Mouse (Mus musculus): ENCODE data around the gene Egfl8. TPM values are rescaled to one million over a fixed set of nuclear protein-coding genes. Genes with fewer than 3 reads are reported as not detected.

Egfl8 gene
- polyA plus RNA-seq, 1 experiment from 2014 or later = 4.4 TPM

DNA sequence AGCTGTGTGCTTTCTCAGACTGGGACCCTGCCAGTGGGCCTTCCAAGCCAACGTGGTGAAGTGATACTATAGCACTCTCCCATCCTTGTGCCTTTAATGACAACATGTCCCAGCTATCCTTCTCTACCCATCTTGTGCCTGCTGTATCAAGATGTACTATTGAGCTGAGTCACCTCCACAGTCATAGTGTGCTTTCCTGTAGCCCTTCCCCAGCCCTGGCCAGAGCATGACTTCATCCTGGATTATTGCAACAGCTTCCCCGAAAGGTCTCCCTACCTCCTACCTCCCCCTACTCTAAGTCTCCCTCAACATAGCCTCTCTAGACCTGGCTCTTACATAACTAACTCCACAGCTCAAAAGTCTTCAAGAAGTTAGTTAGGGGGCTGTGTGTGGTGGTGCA, 19.9 kb upstream of the Egfl8 start:
- Histone ChIP-seq H3K36me3 (ENCODE audit: control insufficient read depth, insufficient read depth, low read length) (no peaks in the 10 kb centered on the region), H3K4me1 (replicated peaks; ENCODE audit: control insufficient read depth, insufficient read depth) (peaks cover 6% of the 10 kb centered on the region), H3K27ac (replicated peaks) (no peak overlapping the region), H3K4me3 (ENCODE audit: low read depth, low read length) (no peak overlapping the region), H3K9me3 (ENCODE audit: control insufficient read depth, low read length) (no peaks in the 10 kb centered on the region), H3K27me3 (ENCODE audit: control insufficient read depth, insufficient read depth, low read length) (no peaks in the 10 kb centered on the region), H3K9ac (ENCODE audit: low read length) (no peak overlapping the region), H3K4me2 (replicated peaks; ENCODE audit: low read depth) (no peak overlapping the region)
- ATAC-seq (ENCODE audit: low FRiP score, low TSS enrichment) (no peak), DNase-seq (ENCODE audit: low spot score) (no peak)
- WGBS = 56% methylated on average over 2 of the region's 2 CpGs
- no peak for TF ChIP-seq CTCF (IDR thresholded peaks at IDR 0.05; ENCODE audit: low read depth)
- no peak for TF ChIP-seq EP300 (optimal IDR thresholded peaks at IDR 0.05)

- peak overlapping the region; percentile 55 for H3K9ac ChIP-seq (ENCODE audit: low read length)
- ATAC-seq (ENCODE audit: low FRiP score, low TSS enrichment) = peak; percentile 78
- TF ChIP-seq EP300 (optimal IDR thresholded peaks at IDR 0.05) (no peak), CTCF (IDR thresholded peaks at IDR 0.05; ENCODE audit: low read depth) (0 out of 2 replicates have a peak, but pooled peaks have one; percentile 16)
- H3K4me1 ChIP-seq (replicated peaks; ENCODE audit: control insufficient read depth, insufficient read depth) = peaks cover 19% of the 10 kb centered on the region
- peak; percentile 66 for DNase-seq (ENCODE audit: low spot score)
- 0 out of 2 replicates have a peak, but pooled peaks cover 2% of the 10 kb centered on the region for H3K27me3 ChIP-seq (ENCODE audit: control insufficient read depth, insufficient read depth, low read length)
- H3K4me3 ChIP-seq (ENCODE audit: low read depth, low read length) = peak overlapping the region; percentile 41
- peak overlapping the region; percentile 63 for H3K27ac ChIP-seq (replicated peaks)
- no peaks in the 10 kb centered on the region for H3K9me3 ChIP-seq (ENCODE audit: control insufficient read depth, low read length)
- peak overlapping the region; percentile 69 for H3K4me2 ChIP-seq (replicated peaks; ENCODE audit: low read depth)
- no peaks in the 10 kb centered on the region for H3K36me3 ChIP-seq (ENCODE audit: control insufficient read depth, insufficient read depth, low read length)
- 2% methylated on average over 25 of the region's 26 CpGs for WGBS
Measured at GRCm38 (mm10) chr17:34632261-34632691, 16.5 kb upstream of the Egfl8 start.

- Histone ChIP-seq H3K4me2 (replicated peaks; ENCODE audit: low read depth) (peak overlapping the region; percentile 69), H3K27ac (replicated peaks) (peak overlapping the region; percentile 63), H3K4me1 (replicated peaks; ENCODE audit: control insufficient read depth, insufficient read depth) (peaks cover 19% of the 10 kb centered on the region), H3K9me3 (ENCODE audit: control insufficient read depth, low read length) (no peaks in the 10 kb centered on the region), H3K27me3 (ENCODE audit: control insufficient read depth, insufficient read depth, low read length) (0 out of 2 replicates have a peak, but pooled peaks cover 2% of the 10 kb centered on the region), H3K9ac (ENCODE audit: low read length) (peak overlapping the region; percentile 55), H3K4me3 (ENCODE audit: low read depth, low read length) (peak overlapping the region; percentile 41), H3K36me3 (ENCODE audit: control insufficient read depth, insufficient read depth, low read length) (no peaks in the 10 kb centered on the region)
- no peak for DNase-seq (ENCODE audit: low spot score)
- TF ChIP-seq CTCF (IDR thresholded peaks at IDR 0.05; ENCODE audit: low read depth) = no peak
- TF ChIP-seq EP300 (optimal IDR thresholded peaks at IDR 0.05) = no peak
- no peak for ATAC-seq (ENCODE audit: low FRiP score, low TSS enrichment)
- WGBS = 17% methylated on average over 11 of the region's 12 CpGs
Measured at GRCm38 (mm10) chr17:34631647-34632046, 15.9 kb upstream of the Egfl8 start.

DNA sequence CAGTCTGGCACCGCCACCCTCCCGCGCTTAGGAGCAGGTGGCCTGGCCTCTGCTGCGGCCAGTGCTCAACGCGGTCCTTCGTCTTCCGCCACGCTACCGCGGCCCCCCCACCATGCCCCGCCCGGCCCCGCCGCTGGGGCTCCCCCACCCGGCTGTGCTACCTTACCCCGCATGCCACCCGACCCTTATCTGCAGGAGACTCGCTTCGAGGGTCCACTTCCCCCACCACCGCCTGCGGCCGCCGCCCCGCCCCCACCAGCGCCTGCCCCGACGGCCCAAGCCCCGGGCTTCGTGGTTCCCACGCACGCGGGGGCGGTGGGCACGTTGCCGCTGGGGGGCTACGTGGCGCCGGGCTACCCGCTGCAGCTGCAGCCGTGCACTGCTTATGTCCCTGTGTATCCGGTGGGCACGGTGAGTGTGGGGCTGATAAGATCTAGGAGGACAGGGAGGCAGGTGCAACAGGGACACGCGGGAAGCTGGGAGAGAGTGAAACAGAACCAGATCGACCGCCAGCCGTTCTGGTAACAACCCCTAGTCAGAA, 15.1 kb upstream of the Egfl8 start:
- Histone ChIP-seq H3K9me3 (ENCODE audit: control insufficient read depth, low read length) (no peaks in the 10 kb centered on the region), H3K27ac (replicated peaks) (no peak overlapping the region), H3K27me3 (ENCODE audit: control insufficient read depth, insufficient read depth, low read length) (0 out of 2 replicates have a peak, but pooled peaks cover 2% of the 10 kb centered on the region), H3K9ac (ENCODE audit: low read length) (peak overlapping the region; percentile 45), H3K4me2 (replicated peaks; ENCODE audit: low read depth) (peak overlapping the region; percentile 43), H3K4me1 (replicated peaks; ENCODE audit: control insufficient read depth, insufficient read depth) (peaks cover 22% of the 10 kb centered on the region), H3K4me3 (ENCODE audit: low read depth, low read length) (peak overlapping the region; percentile 19; the same call in 1 of the 2 replicates), H3K36me3 (ENCODE audit: control insufficient read depth, insufficient read depth, low read length) (no peaks in the 10 kb centered on the region)
- TF ChIP-seq EP300 (optimal IDR thresholded peaks at IDR 0.05) (no peak), CTCF (IDR thresholded peaks at IDR 0.05; ENCODE audit: low read depth) (no peak)
- DNase-seq (ENCODE audit: low spot score) (no peak), ATAC-seq (ENCODE audit: low FRiP score, low TSS enrichment) (no peak)
- WGBS = 8% methylated on average over 36 of the region's 48 CpGs

GRCm38 (mm10) chr17:34629796-34630603, 14.2 kb upstream of the Egfl8 start:
- Histone ChIP-seq H3K4me2 (replicated peaks; ENCODE audit: low read depth) (peak overlapping the region; percentile 93), H3K27ac (replicated peaks) (no peak overlapping the region), H3K4me1 (replicated peaks; ENCODE audit: control insufficient read depth, insufficient read depth) (peaks cover 22% of the 10 kb centered on the region), H3K36me3 (ENCODE audit: control insufficient read depth, insufficient read depth, low read length) (no peaks in the 10 kb centered on the region; the same call in 1 of the 2 replicates), H3K27me3 (ENCODE audit: control insufficient read depth, insufficient read depth, low read length) (0 out of 2 replicates have a peak, but pooled peaks cover 2% of the 10 kb centered on the region), H3K9me3 (ENCODE audit: control insufficient read depth, low read length) (no peaks in the 10 kb centered on the region), H3K9ac (ENCODE audit: low read length) (no peak overlapping the region), H3K4me3 (ENCODE audit: low read depth, low read length) (peak overlapping the region; percentile 23; the same call in 1 of the 2 replicates)
- WGBS = 45% methylated on average over 12 of the region's 12 CpGs
- no peak for TF ChIP-seq CTCF (IDR thresholded peaks at IDR 0.05; ENCODE audit: low read depth)
- no peak for TF ChIP-seq EP300 (optimal IDR thresholded peaks at IDR 0.05)
- DNase-seq (ENCODE audit: low spot score) = no peak
- ATAC-seq (ENCODE audit: low FRiP score, low TSS enrichment) = no peak

All from stomach, postnatal 0 days (tissue).